Mouse (Mus musculus) G1E (cell line): ENCODE measurements around the gene Aldh3a1.

Experiments used
- CTCF ChIP-seq: IDR thresholded peaks from 2 replicates; pipeline ENCODE4 v1.5.1; 2012; ENCODE audit warnings: low read depth, low read length, inconsistent platforms, mixed read lengths
- GATA1 ChIP-seq: IDR thresholded peaks from 2 replicates; pipeline ENCODE4 v1.6.1; 2012; ENCODE audit warnings: borderline replicate concordance, low read length, inconsistent platforms, mixed read lengths
- GATA2 ChIP-seq: IDR thresholded peaks from 2 replicates; pipeline ENCODE4 v1.6.1; 2012; ENCODE audit warnings: low read depth, low read length, inconsistent platforms, borderline replicate concordance
- POLR2AphosphoS5 ChIP-seq: IDR thresholded peaks from 2 replicates; pipeline ENCODE4 v1.6.1; 2012; ENCODE audit warnings: low read depth, low read length, inconsistent platforms; ENCODE audit not compliant: insufficient replicate concordance
- TAL1 ChIP-seq: conservative IDR thresholded peaks from 2 replicates; pipeline ENCODE4 v1.6.1; 2012; ENCODE audit warnings: low read depth, low read length, inconsistent platforms, mixed read lengths

DNA sequence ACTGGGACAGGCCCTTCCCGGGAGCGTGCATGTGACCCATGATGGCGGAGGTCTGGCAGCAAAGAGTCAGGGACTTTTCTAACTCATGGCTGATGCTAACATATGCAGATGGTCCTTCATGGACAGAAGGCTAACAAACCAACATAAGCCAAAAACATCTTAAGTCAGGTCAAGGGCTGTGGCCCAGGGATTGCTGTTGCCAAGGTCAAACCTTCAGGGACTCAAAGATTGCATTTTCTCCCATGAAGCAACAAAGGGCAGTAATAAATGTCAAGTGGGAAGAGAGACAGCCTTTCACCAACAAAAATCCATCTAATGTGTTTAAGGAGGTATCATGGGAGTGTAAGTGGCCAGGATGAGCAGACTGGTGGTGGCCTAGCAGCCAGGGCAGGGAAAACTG is 1.2 kb upstream of the Aldh3a1 start:
- TF ChIP-seq CTCF (no peak), GATA2 (no peak), POLR2AphosphoS5 (no peak), GATA1 (no peak), TAL1 (no peak)
